Mouse (Mus musculus) frontal cortex, postnatal 36 days (tissue): Measurements from ENCODE around the gene Rnf212b.
"Not testable (repeated sequence)": the region's sequence is repeated elsewhere in the genome, so short reads cannot be mapped to it uniquely, and the experiment has no call there.

Source experiments
- DNase-seq, 2 experiments: peaks; one replicate each; pipeline ENCODE4 v3.0.0; 2022; ENCODE audit warnings: low spot score in 2 of 2

Rnf212b gene

DNA sequence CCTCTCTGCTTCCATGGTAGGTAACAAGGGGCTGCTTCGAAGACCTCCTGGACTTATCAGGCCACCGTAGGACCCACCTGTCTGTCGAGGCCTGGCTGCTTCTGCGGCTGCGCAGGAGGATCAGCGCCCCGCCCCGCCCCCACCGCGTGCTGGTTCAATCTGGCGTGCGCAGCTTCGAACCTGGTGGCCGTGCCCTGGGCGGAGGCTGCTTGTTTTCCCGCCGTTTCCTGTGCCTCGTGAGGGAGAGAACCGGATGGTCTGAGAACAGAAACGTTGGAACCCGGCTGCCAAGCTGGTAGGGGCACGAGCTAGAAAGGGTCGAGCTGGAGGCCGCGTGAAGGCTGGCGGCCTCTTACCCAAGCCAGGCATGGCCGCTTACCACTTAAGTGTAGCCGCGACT, at the start of gene Rnf212b:
Gene Rnf212b (plus strand): TSS at position 151 of the 400 bp plus-strand sequence.
- no peak for DNase-seq

GRCm38 (mm10) chr14:54766937-54767336, 47.0 kb upstream of the Rnf212b start:
- not testable (repeated sequence) for DNase-seq

DNA sequence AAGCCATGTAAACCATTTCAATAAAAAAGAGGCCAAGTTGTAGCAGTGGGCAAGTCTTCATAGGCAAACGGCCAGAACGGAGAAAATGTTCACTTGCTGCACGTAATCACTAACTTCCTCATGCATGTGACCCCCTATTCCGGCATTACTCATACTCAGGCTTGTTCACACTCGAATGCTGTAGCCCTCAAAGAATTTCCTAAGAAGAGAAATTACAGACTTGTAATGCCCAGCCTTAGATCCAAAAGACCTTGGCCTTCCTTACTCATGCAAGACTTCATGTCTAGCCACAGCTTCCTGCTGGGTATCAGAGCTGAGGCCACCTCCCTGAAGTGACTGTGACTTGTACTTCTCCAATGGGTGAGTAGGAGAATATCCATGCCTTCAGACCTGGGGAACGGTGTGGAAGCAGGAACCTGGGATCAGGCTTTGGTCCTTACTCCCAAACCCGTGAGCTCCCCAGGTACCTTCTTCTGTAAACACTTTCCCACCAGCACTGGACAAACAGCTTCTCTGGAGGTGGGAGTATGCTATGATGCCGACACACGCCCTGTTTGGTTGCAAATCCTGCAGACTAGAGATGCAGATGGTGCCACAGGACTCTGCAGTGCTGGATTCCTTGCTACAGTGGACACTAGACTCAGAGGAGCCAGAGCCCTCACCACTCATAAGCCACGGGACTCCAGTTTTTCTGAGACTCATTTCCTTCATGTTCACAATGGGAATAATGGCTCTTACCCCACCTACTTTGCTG, 45.5 kb upstream of the Rnf212b start:
- no peak for DNase-seq

- DNase-seq = no peak
Measured at GRCm38 (mm10) chr14:54769068-54769425, 44.9 kb upstream of the Rnf212b start.

GRCm38 (mm10) chr14:54770373-54770772, 43.6 kb upstream of the Rnf212b start:
- no peak for DNase-seq

GRCm38 (mm10) chr14:54772333-54772856, 41.5 kb upstream of the Rnf212b start:
- DNase-seq = peak; percentile 65 to 76

DNA sequence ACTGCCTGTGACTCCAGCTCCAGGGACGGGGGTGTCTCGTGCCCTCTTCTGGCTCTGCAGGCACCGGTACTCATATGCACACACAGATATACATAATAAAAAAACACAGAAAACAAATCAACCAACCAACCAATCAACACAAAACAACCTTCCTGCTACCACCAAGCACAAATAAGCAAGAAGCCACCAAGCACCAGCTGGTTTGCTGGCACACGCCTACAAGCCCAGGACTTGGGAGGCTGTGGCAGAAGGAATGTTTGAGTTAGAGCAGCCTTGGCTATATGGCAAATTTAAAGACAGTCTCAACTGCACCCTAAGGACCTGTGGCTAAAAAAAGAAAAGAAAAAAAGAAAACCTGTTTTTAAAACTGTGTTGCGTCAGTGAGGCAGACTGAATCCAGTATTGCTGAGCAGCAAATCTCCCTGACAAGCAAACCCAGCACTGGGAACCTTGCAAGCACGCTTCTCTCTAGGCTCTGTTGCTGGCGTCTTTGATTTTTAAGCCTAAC, 38.4 kb upstream of the Rnf212b start:
- DNase-seq = no peak

- DNase-seq = no peak
Measured at GRCm38 (mm10) chr14:54776768-54777167, 37.2 kb upstream of the Rnf212b start.

- DNase-seq = no peak
Measured at GRCm38 (mm10) chr14:54777893-54778292, 36.0 kb upstream of the Rnf212b start.

DNA sequence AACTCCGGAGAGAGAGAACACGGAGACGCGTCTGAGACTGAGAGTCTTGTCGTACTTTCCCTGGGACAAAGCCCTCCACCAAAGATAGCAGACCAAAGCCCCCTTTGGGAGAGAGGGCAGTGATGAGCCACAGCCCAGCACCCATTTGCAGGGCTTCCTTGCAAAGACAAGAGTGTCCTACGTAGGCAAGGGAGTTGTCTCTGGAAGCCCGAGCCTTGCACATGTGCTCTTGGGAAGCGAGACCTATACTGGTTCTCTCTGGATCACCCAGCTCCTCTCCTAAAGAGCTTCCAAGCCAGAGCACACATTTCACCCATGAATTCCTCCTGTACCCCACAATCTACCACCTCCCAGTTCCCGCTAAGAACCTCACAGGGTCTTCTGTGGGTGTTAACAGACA, 33.9 kb upstream of the Rnf212b start:
- peak in 1 of 2 experiments; percentile 24 for DNase-seq

GRCm38 (mm10) chr14:54780836-54781609, 32.9 kb upstream of the Rnf212b start:
- peak; percentile 73 to 76 for DNase-seq

- DNase-seq = peak; percentile 83 to 84
Measured at GRCm38 (mm10) chr14:54781610-54782365, 32.2 kb upstream of the Rnf212b start, which contains the start of gene Slc7a8. Gene Slc7a8 (minus strand): TSS chr14:54781946.

GRCm38 (mm10) chr14:54782971-54783370, 31.0 kb upstream of the Rnf212b start:
- DNase-seq = no peak

GRCm38 (mm10) chr14:54785898-54786297, 28.0 kb upstream of the Rnf212b start:
- no peak for DNase-seq

GRCm38 (mm10) chr14:54786489-54786888, 27.5 kb upstream of the Rnf212b start:
- no peak for DNase-seq

DNA sequence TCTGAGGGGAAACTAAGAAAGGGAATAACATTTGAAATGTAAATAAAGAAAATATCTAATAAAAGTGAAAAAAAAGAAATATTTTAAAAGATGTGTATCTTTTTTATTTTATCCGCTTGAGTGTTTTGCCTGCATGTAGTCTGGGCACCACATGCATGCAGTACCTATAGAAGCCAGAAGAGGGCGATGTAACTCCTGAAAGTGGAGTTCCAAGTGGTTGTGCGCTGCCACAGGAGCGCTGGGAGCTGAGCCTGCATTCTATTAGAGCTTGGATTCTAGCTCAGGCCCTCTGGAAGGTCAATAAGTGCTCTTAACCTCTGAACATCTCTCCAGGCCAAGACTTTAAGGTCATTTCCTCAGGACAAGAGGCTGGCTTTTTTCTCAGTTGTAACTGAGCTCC, 26.7 kb upstream of the Rnf212b start:
- DNase-seq = no peak

DNA sequence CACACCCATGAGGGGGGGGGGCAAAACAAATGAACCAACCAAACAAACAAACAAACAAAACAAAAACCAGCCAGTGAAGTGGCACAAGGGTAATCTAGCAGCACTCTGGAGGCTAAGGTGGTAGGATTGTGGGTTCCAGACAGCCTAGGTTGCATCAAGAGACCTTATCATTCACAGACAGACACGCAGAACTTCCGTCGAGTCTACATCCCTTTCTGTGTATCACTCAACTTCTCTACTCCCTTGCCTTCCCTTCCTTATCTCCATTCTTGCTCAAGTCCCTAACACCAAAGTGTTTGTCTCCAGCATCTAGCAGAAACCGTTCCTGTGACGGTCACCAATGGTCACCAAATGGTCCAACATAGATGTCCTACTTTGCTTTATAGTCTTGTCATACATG, 25.7 kb upstream of the Rnf212b start:
- no peak for DNase-seq

DNA sequence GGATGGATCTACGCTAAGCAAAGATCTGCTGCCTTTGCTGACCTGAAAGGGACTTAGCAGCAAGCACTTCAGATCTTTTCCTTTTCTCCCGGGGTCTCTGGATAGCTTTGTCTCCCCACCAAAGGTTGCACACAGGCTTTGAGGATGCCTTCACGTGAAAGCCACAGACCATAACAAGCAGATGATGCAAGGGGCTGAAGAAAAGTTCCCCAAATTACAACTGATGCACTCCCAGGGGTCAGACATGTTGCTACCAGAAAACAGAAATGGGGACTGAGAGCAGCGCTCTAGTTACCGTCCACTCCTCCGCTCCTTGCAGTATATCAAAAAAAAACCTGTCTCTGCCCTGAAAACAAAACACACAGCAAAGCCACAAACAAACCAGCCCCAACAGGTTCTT, 21.8 kb upstream of the Rnf212b start:
- DNase-seq = no peak

- no peak for DNase-seq
Measured at GRCm38 (mm10) chr14:54793351-54793750, 20.6 kb upstream of the Rnf212b start.

GRCm38 (mm10) chr14:54793894-54794830, 19.8 kb upstream of the Rnf212b start:
- no peak for DNase-seq

GRCm38 (mm10) chr14:54795901-54796300, 18.0 kb upstream of the Rnf212b start:
- no peak for DNase-seq
